Mouse (Mus musculus) retina, postnatal 7 days (tissue): ENCODE data around the gene Nelfcd.

ENCODE experiments used
- DNase-seq: peaks from one replicate; pipeline ENCODE4 v3.0.0-alpha.2; 2012; ENCODE audit warnings: low read depth, low spot score

Gene Nelfcd

GRCm38 (mm10) chr2:174473550-174473927 is 57.9 kb downstream of the Nelfcd start:
- no peak for DNase-seq
